Mouse (Mus musculus) embryonic facial prominence, embryonic 11.5 days (tissue): ENCODE data around the gene Ampd3. TPM values are rescaled to one million over a fixed set of nuclear protein-coding genes. Genes with fewer than 3 reads are reported as not detected.

ENCODE experiments used
- ATAC-seq: fragments of 200-750 bp; cut with Nextera tagmentation; replicated peaks from 2 replicates; pipeline ENCODE4 v1.8.0; 2017; ENCODE audit warnings: low read depth; ENCODE audit not compliant: insufficient number of reproducible peaks, low FRiP score, low TSS enrichment
- DNase-seq: peaks from one replicate; pipeline ENCODE4 v3.0.0-alpha.2; 2015; ENCODE audit warnings: low spot score
- H3K27ac ChIP-seq: fragments of 300-500 bp; sonication (generic); replicated peaks from 2 replicates; pipeline ENCODE4 v1.5.1; 2014; ENCODE audit warnings: mild to moderate bottlenecking, low read depth, low read length, control low read depth
- H3K27me3 ChIP-seq: fragments of 300-500 bp; sonication (generic); 2 replicates; pipeline ENCODE4 v1.6.1; 2014; ENCODE audit warnings: mild to moderate bottlenecking, low read length, moderate library complexity, mixed read lengths; ENCODE audit not compliant: control insufficient read depth, insufficient read depth
- H3K36me3 ChIP-seq: fragments of 300-500 bp; sonication (generic); replicated peaks from 2 replicates; pipeline ENCODE4 v1.6.1; 2014; ENCODE audit warnings: low read depth, mild to moderate bottlenecking, low read length, moderate library complexity, mixed read lengths; ENCODE audit not compliant: control insufficient read depth, insufficient read depth
- H3K4me1 ChIP-seq: fragments of 300-500 bp; sonication (generic); 2 replicates; pipeline ENCODE4 v1.6.1; 2014; ENCODE audit warnings: low read length, mixed read lengths; ENCODE audit not compliant: control insufficient read depth, insufficient read depth
- H3K4me2 ChIP-seq: fragments of 300-500 bp; sonication (generic); 2 replicates; pipeline ENCODE4 v1.6.1; 2014; ENCODE audit warnings: low read depth, mild to moderate bottlenecking, control low read depth, low read length, moderate library complexity
- H3K4me3 ChIP-seq: fragments of 300-500 bp; sonication (generic); 2 replicates; pipeline ENCODE4 v1.5.1; 2014; ENCODE audit warnings: low read depth, low read length, control low read depth
- H3K9ac ChIP-seq: fragments of 300-500 bp; sonication (generic); replicated peaks from 2 replicates; pipeline ENCODE4 v1.6.1; 2014; ENCODE audit warnings: mild to moderate bottlenecking, control low read depth, low read length
- H3K9me3 ChIP-seq: fragments of 300-500 bp; sonication (generic); replicated peaks from 2 replicates; pipeline ENCODE4 v1.6.1; 2016; ENCODE audit warnings: mild to moderate bottlenecking, low read length, inconsistent platforms, mixed read lengths; ENCODE audit not compliant: control insufficient read depth
- WGBS: fragments of 180-500 bp; shearing (Covaris S2); extraction: QIAGEN DNeasy Blood & Tissue Kit; methylation state at CpG from one replicate; pipeline ENCODE4 v1.1.7; 2014; 5-methylcytosine and 5-hydroxymethylcytosine counted together
- polyA plus RNA-seq: library from polyadenylated mRNA; unstranded; fragments of >200 nt; fragmentation: Nextera tagmentation; extraction: Ambion mirVana; gene quantifications from 2 replicates; pipeline ENCODE4 v1.2.1, GENCODE M21; 2014

Ampd3 gene
- polyA plus RNA-seq, 1 experiment from 2014 or later: 2.5 TPM

- ATAC-seq (no peak), DNase-seq (no peak)
- Histone ChIP-seq H3K4me3 (no peak overlapping the region), H3K27ac (no peak overlapping the region), H3K9me3 (no peaks in the 10 kb centered on the region), H3K27me3 (no peaks in the 10 kb centered on the region), H3K4me1 (no peaks in the 10 kb centered on the region; the same call in 1 of the 2 replicates), H3K9ac (no peak overlapping the region), H3K36me3 (no peaks in the 10 kb centered on the region), H3K4me2 (no peak overlapping the region)
- WGBS: 90% methylated on average over 1 of the region's 1 CpGs
These were observed 16.4 kb upstream of the Ampd3 start for GRCm38 (mm10) chr7:110751634-110752033.

GRCm38 (mm10) chr7:110753310-110753709 is 14.7 kb upstream of the Ampd3 start:
- H3K4me3 ChIP-seq: no peak overlapping the region
- H3K4me2 ChIP-seq: no peak overlapping the region
- H3K27me3 ChIP-seq: no peaks in the 10 kb centered on the region
- no peak overlapping the region for H3K9ac ChIP-seq
- 65% methylated on average over 1 of the region's 1 CpGs for WGBS
- DNase-seq: no peak
- no peaks in the 10 kb centered on the region; the same call in 1 of the 2 replicates for H3K4me1 ChIP-seq
- H3K27ac ChIP-seq: no peak overlapping the region
- no peaks in the 10 kb centered on the region for H3K9me3 ChIP-seq
- ATAC-seq: no peak
- H3K36me3 ChIP-seq: no peaks in the 10 kb centered on the region

- no peaks in the 10 kb centered on the region for H3K9me3 ChIP-seq
- H3K4me1 ChIP-seq: no peaks in the 10 kb centered on the region; the same call in 1 of the 2 replicates
- 11% methylated on average over 5 of the region's 5 CpGs for WGBS
- no peak overlapping the region for H3K4me3 ChIP-seq
- 0 out of 2 replicates have a peak, but pooled peaks have one; percentile 74 for ATAC-seq
- no peak overlapping the region for H3K9ac ChIP-seq
- H3K27ac ChIP-seq: no peak overlapping the region
- H3K27me3 ChIP-seq: no peaks in the 10 kb centered on the region
- no peaks in the 10 kb centered on the region for H3K36me3 ChIP-seq
- H3K4me2 ChIP-seq: no peak overlapping the region
- DNase-seq: peak; percentile 59
These were observed 14.1 kb upstream of the Ampd3 start for GRCm38 (mm10) chr7:110753926-110754330.

- H3K36me3 ChIP-seq: no peaks in the 10 kb centered on the region
- no peaks in the 10 kb centered on the region for H3K27me3 ChIP-seq
- ATAC-seq: no peak
- H3K27ac ChIP-seq: no peak overlapping the region
- H3K4me1 ChIP-seq: no peaks in the 10 kb centered on the region; the same call in 1 of the 2 replicates
- H3K9ac ChIP-seq: no peak overlapping the region
- H3K4me3 ChIP-seq: no peak overlapping the region
- 44% methylated on average over 2 of the region's 2 CpGs for WGBS
- no peak overlapping the region for H3K4me2 ChIP-seq
- no peaks in the 10 kb centered on the region for H3K9me3 ChIP-seq
- DNase-seq: peak; percentile 23
These were observed 11.6 kb upstream of the Ampd3 start for GRCm38 (mm10) chr7:110756440-110756839.

GRCm38 (mm10) chr7:110762605-110763180 is 5.3 kb upstream of the Ampd3 start:
- Histone ChIP-seq H3K27me3 (no peaks in the 10 kb centered on the region), H3K4me2 (no peak overlapping the region), H3K4me3 (no peak overlapping the region), H3K9ac (no peak overlapping the region), H3K36me3 (no peaks in the 10 kb centered on the region), H3K4me1 (no peaks in the 10 kb centered on the region), H3K9me3 (no peaks in the 10 kb centered on the region), H3K27ac (no peak overlapping the region)
- 82% methylated on average over 5 of the region's 5 CpGs for WGBS
- ATAC-seq (no peak), DNase-seq (no peak)

- ATAC-seq (peak; percentile 65), DNase-seq (peak; percentile 33)
- H3K36me3 ChIP-seq: no peaks in the 10 kb centered on the region
- peak overlapping the region; percentile 54 for H3K4me3 ChIP-seq
- peaks cover 3% of the 10 kb centered on the region for H3K4me1 ChIP-seq
- under 1% methylated on average over 44 of the region's 61 CpGs for WGBS
- no peak overlapping the region for H3K27ac ChIP-seq
- no peaks in the 10 kb centered on the region for H3K9me3 ChIP-seq
- H3K4me2 ChIP-seq: peak overlapping the region; percentile 98
- peaks cover 11% of the 10 kb centered on the region for H3K27me3 ChIP-seq
- peak overlapping the region; percentile 72 for H3K9ac ChIP-seq
These were observed 552 bp downstream of the Ampd3 start for GRCm38 (mm10) chr7:110768451-110769064.

- DNase-seq (no peak), ATAC-seq (no peak)
- peak overlapping the region; percentile 98 for H3K4me2 ChIP-seq
- H3K4me3 ChIP-seq: peak overlapping the region; percentile 54
- peaks cover 3% of the 10 kb centered on the region for H3K4me1 ChIP-seq
- H3K9me3 ChIP-seq: no peaks in the 10 kb centered on the region
- H3K27me3 ChIP-seq: peaks cover 11% of the 10 kb centered on the region
- H3K9ac ChIP-seq: peak overlapping the region; percentile 72
- no peaks in the 10 kb centered on the region for H3K36me3 ChIP-seq
- WGBS: 37% methylated on average over 4 of the region's 4 CpGs
- no peak overlapping the region for H3K27ac ChIP-seq
These were observed 1.1 kb downstream of the Ampd3 start for GRCm38 (mm10) chr7:110769094-110769493.

GRCm38 (mm10) chr7:110770949-110771348 is 2.9 kb downstream of the Ampd3 start:
- Histone ChIP-seq H3K27me3 (peaks cover 11% of the 10 kb centered on the region), H3K4me3 (no peak overlapping the region), H3K9me3 (no peaks in the 10 kb centered on the region), H3K36me3 (no peaks in the 10 kb centered on the region), H3K9ac (no peak overlapping the region), H3K27ac (no peak overlapping the region), H3K4me2 (no peak overlapping the region), H3K4me1 (peaks cover 3% of the 10 kb centered on the region)
- DNase-seq (no peak), ATAC-seq (no peak)
- WGBS: 89% methylated on average over 4 of the region's 4 CpGs
